Mouse (Mus musculus): ENCODE measurements around the gene Cfdp1.

The Cfdp1 gene

GRCm38 (mm10) chr8:111853861-111854501 is at the start of gene Cfdp1:
Gene Cfdp1, minus strand, starts transcription at chr8:111854291.
- peak; percentile 94 to 96 for DNase-seq (ENCODE audit: low spot score in 2 of 2)

- no peak for DNase-seq (ENCODE audit: low spot score in 2 of 2)
Measured at GRCm38 (mm10) chr8:111902080-111902479, 48.0 kb upstream of the Cfdp1 start.

GRCm38 (mm10) chr8:111898586-111898985 is 44.5 kb upstream of the Cfdp1 start:
- DNase-seq (ENCODE audit: low spot score in 2 of 2) = no peak

GRCm38 (mm10) chr8:111894955-111895354 is 40.9 kb upstream of the Cfdp1 start:
- DNase-seq (ENCODE audit: low spot score in 2 of 2) = no peak

GRCm38 (mm10) chr8:111892615-111893014 is 38.5 kb upstream of the Cfdp1 start:
- DNase-seq (ENCODE audit: low spot score in 2 of 2) = no peak

- DNase-seq (ENCODE audit: low spot score in 2 of 2) = no peak
Measured at GRCm38 (mm10) chr8:111891983-111892382, 37.9 kb upstream of the Cfdp1 start.

GRCm38 (mm10) chr8:111890911-111891303 is 36.8 kb upstream of the Cfdp1 start:
- no peak for DNase-seq (ENCODE audit: low spot score in 2 of 2)

- DNase-seq (ENCODE audit: low spot score in 2 of 2) = no peak
Measured at GRCm38 (mm10) chr8:111889931-111890910, 36.1 kb upstream of the Cfdp1 start.

GRCm38 (mm10) chr8:111888091-111888650 is 34.1 kb upstream of the Cfdp1 start:
- no peak for DNase-seq (ENCODE audit: low spot score in 2 of 2)

- no peak for DNase-seq (ENCODE audit: low spot score in 2 of 2)
Measured at GRCm38 (mm10) chr8:111887479-111887878, 33.4 kb upstream of the Cfdp1 start.

- no peak for DNase-seq (ENCODE audit: low spot score in 2 of 2)
Measured at GRCm38 (mm10) chr8:111883615-111884014, 29.5 kb upstream of the Cfdp1 start.

- peak in 1 of 2 experiments; percentile 23 for DNase-seq (ENCODE audit: low spot score in 2 of 2)
Measured at GRCm38 (mm10) chr8:111881591-111881990, 27.5 kb upstream of the Cfdp1 start.

GRCm38 (mm10) chr8:111877711-111878110 is 23.6 kb upstream of the Cfdp1 start:
- no peak for DNase-seq (ENCODE audit: low spot score in 2 of 2)

GRCm38 (mm10) chr8:111876355-111876948 is 22.4 kb upstream of the Cfdp1 start, which contains the start of gene Tmem170:
Gene Tmem170, minus strand, starts transcription at chr8:111876750.
- DNase-seq (ENCODE audit: low spot score in 2 of 2) = peak; percentile 94 to 99

- DNase-seq (ENCODE audit: low spot score in 2 of 2) = no peak
Measured at GRCm38 (mm10) chr8:111875758-111876157, 21.7 kb upstream of the Cfdp1 start.

- no peak for DNase-seq (ENCODE audit: low spot score in 2 of 2)
Measured at GRCm38 (mm10) chr8:111871278-111871677, 17.2 kb upstream of the Cfdp1 start.

- no peak for DNase-seq (ENCODE audit: low spot score in 2 of 2)
Measured at GRCm38 (mm10) chr8:111870379-111870778, 16.3 kb upstream of the Cfdp1 start.

- DNase-seq (ENCODE audit: low spot score in 2 of 2) = no peak
Measured at GRCm38 (mm10) chr8:111868664-111869063, 14.6 kb upstream of the Cfdp1 start.

GRCm38 (mm10) chr8:111865857-111866256 is 11.8 kb upstream of the Cfdp1 start:
- DNase-seq (ENCODE audit: low spot score in 2 of 2) = no peak

- DNase-seq (ENCODE audit: low spot score in 2 of 2) = no peak
Measured at GRCm38 (mm10) chr8:111865130-111865852, 11.2 kb upstream of the Cfdp1 start.

GRCm38 (mm10) chr8:111864648-111865047 is 10.6 kb upstream of the Cfdp1 start:
- DNase-seq (ENCODE audit: low spot score in 2 of 2) = no peak
